Mouse (Mus musculus) NIH3T3 (cell line): ENCODE results near the gene Gm21876.
"Not testable (repeated sequence)": the region's sequence is repeated elsewhere in the genome, so short reads cannot be mapped to it uniquely, and the experiment has no call there.

Experiments used
- DNase-seq: peaks from one replicate; pipeline ENCODE4 v3.0.0-alpha.2; 2012; ENCODE audit warnings: low read depth

Gm21876 gene

DNA sequence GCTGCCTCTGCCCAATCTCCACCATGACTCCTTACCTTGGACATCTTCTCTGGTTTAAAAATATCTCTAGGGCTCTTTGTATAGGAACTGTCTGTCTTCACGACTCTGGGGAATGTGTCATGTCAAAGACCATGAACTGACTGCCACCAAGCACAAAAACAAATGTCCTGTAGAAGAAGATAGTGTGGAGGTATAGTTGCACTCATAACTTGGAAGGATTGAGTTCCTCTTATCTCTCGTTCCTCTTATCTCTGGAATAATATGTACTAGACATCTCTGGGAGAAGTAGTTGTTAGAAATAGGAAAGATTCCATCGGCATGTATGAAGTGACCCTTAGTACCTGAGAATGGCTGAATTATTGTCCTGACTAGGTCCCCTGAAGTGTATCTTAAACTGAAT lies at the start of gene Gm21876:
Gene Gm21876 (minus strand): TSS at position 101 of the 400 bp plus-strand sequence.
- DNase-seq = no peak

DNA sequence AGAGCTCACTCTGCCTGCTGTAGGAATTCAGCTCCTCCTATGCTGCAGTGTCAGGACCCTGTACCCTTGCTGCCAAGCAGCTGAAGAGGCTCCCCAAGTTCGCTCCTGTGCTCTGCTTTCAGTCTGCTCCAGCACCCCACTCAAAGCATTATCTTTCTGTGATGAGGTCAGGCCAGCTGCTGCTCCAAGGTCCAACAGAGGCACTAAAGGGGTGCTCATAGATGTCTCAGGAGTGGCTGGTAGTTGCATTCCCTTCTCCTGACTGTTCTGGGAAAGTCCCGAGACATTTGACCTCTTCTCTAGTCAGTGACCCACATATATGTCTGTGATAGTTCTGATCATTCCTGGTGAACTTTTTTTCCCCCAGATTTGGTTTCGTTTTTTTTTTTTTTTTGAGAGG lies 45.0 kb upstream of the Gm21876 start:
- DNase-seq = no peak

DNA sequence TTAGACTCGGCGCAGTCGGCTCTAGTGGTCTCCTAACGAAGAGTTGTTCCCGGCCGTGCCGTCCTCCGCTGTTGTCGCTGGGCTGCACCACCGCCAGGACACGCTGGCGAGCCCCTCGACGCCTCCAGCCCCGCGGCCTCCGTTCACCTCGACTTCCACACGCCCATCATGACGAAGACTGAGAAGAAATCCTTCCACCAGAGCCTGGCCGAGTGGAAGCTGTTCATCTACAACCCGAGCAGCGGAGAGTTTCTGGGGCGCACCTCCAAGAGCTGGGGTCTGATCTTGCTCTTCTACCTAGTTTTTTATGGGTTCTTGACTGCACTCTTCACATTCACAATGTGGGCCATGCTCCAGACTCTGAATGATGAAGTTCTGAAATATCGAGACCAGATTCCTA lies 28.8 kb downstream of the Gm21876 start:
- DNase-seq = not testable (repeated sequence)
